Mouse (Mus musculus): ENCODE measurements around the gene Nme4.
"Not testable (repeated sequence)": the region's sequence is repeated elsewhere in the genome, so short reads cannot be mapped to it uniquely, and the experiment has no call there.

Nme4 gene

GRCm38 (mm10) chr17:26114461-26114860 lies 19.1 kb upstream of the Nme4 start:
- not testable (repeated sequence) for DNase-seq (ENCODE audit: low read depth, low spot score)

DNA sequence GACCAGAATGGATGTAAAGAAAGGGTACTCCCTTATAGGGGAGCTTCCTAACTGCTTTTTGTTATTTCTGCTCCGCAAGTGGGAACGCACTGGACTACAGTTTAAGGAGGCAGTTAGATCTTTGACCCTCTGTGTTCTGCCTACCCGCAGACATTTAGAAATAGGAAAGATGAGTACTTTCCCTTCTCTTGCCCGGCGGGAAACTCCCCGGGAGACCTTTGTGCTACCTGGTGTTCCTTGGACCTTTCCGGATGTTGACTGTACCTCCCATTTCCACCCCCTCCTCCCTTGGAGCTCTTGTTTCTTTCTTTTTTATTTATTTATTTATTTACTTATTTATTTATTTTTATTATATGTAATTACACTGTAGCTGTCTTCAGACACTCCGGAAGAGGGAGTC lies 18.7 kb upstream of the Nme4 start:
- DNase-seq (ENCODE audit: low read depth, low spot score), result no peak

DNA sequence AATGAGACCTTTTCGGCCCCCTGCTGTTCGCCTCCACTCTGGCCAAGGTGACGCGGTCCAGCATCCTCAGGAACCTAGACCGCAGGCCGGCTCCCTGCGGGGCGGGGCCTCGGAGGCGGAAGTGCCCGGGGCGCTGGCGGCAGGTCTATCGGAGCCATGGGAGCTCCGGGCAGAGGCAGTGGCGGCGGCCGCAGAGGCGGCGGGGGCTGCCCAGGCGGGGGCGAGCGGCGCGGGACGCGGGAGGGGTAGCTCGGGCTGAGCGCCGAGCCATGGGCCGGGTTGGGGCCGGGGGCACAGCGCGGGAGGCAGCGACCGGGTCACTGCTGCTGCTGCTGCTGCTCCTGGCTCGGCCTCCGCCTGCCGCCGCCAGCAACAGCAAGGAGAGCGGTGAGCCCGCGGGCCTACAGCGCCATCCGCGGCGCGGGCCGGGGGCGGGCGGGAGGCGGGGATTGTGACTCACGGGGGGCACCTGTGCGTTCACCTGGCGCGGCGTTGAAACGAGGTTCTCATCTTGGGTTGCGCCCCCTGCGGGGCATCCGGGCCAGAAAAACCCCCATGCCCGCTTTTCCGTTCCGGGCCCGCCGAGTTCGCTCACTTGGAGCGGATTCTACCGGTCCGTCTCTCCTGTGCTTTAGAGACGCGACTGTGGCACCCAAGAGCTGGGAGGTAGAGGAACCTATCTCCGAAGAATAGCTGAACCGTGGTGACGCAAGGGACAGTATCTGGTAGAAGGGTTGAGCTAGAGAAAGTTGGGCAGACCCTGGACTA lies 18.0 kb upstream of the Nme4 start, which contains the start of gene Tmem8:
Tmem8 (plus strand) TSS at position 119 of the 768 bp plus-strand sequence.
- peak; percentile 62 for DNase-seq (ENCODE audit: low read depth, low spot score)

DNA sequence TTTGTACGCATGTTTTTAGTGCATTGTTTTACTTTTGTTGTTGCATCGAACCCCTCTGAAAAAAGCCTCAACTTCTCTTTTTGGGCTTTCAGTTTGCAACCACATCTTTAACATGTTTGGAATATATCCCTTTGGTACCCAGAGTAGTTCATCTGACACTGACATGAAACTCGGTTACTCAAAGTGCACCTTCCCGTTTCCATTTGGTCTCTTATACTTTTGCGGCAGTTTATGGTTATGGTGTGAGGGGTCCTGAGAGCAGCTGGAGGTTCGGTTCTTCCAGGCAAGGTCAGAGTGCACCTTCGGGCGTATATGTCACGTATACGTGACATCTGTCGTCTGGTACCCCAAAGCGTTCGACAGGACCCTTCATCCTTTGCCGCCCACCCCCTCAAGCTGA lies 17.3 kb upstream of the Nme4 start:
- DNase-seq (ENCODE audit: low read depth, low spot score), result no peak

DNA sequence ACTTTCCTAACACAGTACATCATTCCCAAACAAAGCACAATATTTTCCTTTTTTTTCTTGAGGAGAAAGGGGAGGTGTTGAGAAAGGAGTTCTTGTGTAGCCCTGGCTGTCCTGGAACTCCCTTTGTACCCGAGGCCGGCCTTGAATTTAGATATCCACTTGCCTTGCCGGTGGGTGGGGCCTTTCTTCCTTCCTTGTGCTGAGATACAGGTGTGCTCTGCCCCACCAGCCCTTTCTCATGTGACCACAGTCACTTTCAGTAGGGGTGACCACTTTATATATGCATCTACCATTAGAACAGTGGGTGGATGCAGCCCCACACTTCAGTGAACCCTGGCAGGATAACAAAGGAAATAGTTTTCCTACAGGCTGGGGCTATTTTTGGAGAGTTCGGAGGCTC lies 16.3 kb upstream of the Nme4 start:
- no peak for DNase-seq (ENCODE audit: low read depth, low spot score)

DNA sequence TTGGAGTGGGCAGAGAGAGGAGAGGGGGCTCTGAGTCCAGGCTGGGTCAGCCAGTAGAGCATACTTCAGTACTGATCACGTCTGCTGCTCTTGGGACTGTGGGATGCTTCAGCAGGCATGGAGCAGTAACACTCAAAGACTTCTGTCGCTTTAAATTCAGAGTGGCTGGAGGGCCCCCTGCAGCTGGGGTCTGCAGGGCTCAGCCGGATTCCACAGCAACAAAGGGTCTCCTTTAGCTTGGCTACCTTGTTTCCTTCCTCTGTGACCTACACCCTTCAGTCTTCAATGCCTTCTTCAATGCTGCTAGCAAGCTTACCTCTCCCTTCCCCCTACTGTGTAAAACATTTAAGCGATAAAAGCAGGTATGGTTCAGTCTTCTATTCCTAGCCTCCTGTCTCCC lies 15.6 kb upstream of the Nme4 start:
- DNase-seq (ENCODE audit: low read depth, low spot score), result no peak

GRCm38 (mm10) chr17:26110156-26110555 lies 14.8 kb upstream of the Nme4 start:
- DNase-seq (ENCODE audit: low read depth, low spot score), result no peak

- DNase-seq (ENCODE audit: low read depth, low spot score), result no peak
Observed at GRCm38 (mm10) chr17:26105619-26106018, 10.2 kb upstream of the Nme4 start.

DNA sequence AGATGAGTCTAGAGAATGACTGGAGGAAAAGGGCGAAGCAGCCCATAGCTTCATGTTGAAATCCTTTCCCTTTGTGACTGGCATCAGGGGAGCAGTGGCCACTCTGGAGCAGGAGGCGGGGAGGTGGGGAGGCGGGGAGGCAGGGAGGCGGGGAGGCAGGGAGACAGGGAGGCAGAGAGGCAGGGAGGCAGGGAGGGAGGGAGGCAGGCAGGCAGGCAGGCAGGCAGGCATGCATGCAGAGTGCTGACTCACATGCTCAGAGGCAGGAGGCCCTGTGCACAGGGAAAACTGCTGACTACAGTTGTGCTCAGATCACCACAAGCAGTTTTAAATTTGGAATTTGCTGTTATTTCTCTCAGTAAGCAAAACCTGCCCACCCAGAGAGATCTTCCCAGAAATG lies 6.1 kb upstream of the Nme4 start:
- peak; percentile 86 for DNase-seq (ENCODE audit: low read depth, low spot score)

DNA sequence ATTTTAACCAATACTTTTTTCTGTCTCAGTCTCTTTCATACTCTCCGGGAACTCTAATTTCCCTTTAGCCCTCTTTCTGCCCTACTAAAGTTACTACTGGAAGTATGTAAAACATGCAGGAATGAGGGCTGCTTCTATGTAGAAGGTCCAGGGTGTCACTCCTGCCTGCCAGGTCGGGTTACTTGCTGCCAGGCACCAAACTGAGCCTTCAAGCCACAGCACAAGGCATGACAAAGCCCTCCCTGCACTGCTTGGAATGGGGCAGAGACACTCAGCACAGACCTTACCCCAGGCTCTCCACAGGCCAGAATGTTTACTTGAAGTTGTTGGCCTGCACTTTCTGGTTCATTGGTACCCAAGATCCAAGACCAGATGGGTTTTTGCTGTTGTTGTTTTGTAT lies 4.8 kb upstream of the Nme4 start:
- DNase-seq (ENCODE audit: low read depth, low spot score), result no peak

DNA sequence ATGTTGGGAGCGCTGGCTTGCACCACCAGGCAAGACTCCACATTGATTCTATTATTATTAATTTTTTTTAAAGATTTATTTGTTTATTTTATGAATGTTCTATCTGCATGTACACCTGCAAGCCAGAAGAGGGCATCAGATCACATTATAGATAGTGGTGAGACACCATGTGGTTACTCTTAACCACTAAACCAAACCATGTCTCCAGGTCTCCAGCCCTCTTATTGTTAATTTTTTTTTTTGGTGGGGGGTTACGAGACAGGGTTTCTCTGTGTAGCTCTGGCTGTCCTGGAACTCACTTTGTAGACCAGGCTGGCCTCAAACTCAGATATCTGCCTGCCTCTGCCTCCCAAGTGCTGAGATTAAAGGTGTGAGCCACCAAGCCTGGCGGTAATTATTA lies 3.9 kb upstream of the Nme4 start:
- peak; percentile 69 for DNase-seq (ENCODE audit: low read depth, low spot score)

GRCm38 (mm10) chr17:26098461-26098860 lies 3.1 kb upstream of the Nme4 start:
- no peak for DNase-seq (ENCODE audit: low read depth, low spot score)

GRCm38 (mm10) chr17:26094531-26095110 lies 781 bp downstream of the Nme4 start:
- DNase-seq (ENCODE audit: low read depth, low spot score), result no peak

DNA sequence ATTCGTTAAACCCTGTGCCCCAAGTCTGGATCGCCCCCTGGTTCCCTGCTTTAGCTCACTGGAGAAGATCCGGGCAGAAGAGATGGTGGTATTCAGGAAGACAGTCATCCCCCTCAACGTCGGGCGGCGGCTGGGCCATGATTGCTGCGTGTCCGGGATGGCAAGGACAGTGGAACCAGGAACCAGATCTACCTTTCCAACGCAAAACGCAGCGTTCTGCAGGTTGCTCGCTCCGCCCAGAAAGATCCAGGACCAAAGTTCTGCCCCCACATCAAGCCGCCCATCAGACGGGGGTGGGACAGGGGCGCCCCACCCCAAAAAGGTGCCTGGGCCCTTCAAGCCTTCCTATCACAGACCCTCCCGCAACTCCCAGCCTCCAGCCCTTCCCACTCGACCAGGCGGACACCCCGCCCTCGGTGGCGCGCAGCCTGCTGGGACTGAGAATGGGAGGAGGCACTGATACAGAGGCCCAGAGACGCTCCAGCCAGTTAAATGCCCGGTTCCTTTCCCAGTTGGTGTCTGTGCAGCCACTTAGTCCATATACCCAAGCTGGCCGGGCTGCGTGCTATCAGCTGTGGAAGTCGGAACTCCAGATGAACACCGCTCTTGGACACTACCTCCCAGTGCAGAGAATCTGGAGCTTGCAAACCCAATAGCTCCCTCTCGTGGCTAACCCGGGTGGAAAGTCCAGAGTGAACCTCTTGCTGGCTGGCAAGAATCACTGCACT lies 5.3 kb downstream of the Nme4 start, which contains the start of gene Decr2:
Decr2 (minus strand) TSS at position 433 of the 728 bp plus-strand sequence.
- DNase-seq (ENCODE audit: low read depth, low spot score), result peak; percentile 99

DNA sequence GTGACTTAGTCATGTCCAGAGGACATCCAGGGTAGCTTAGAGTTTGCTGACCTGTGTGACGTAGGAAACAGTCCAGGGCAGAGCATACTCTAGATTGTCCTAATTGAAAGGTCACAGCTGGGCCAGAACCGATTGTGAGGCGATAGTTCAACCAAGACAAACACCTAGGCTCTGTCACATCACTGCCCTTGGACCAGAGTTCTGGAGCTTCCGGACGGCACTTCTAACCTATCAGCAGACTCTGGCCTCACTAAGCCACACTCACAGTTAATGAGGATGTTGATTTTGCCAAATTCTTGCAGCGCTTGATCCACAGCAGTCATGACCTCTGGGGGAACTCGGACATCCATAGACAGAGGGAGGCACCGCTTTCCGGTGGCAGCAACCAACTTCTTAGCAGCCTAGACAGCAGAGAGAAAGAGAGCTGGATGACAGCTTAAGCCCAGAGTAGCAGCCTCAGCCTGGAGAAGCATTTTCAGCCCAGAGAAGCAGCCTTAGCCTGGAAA lies 8.3 kb downstream of the Nme4 start:
- no peak for DNase-seq (ENCODE audit: low read depth, low spot score)

GRCm38 (mm10) chr17:26080867-26081266 lies 14.5 kb downstream of the Nme4 start:
- DNase-seq (ENCODE audit: low read depth, low spot score), result no peak

DNA sequence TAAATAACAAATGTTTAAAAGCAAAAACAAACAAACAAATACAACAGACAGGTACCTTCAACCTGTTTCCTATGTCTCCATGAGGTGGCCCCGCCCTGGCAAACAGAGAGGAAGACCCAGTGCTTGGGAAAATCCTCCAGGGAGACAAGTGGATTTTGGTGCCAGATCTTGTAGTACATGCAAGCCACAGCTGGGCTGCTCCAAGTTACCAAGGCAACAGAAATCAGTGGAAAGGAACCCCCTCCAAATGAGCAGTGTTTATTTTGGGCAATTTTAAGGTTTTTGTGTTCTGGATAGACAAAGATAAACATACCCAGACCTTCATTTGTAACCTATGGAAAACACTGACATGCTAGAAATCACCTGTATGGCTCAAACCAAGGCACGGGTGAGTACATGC lies 16.6 kb downstream of the Nme4 start:
- DNase-seq (ENCODE audit: low read depth, low spot score), result no peak

- DNase-seq (ENCODE audit: low read depth, low spot score), result no peak
Observed at GRCm38 (mm10) chr17:26075246-26075645, 20.2 kb downstream of the Nme4 start.

DNA sequence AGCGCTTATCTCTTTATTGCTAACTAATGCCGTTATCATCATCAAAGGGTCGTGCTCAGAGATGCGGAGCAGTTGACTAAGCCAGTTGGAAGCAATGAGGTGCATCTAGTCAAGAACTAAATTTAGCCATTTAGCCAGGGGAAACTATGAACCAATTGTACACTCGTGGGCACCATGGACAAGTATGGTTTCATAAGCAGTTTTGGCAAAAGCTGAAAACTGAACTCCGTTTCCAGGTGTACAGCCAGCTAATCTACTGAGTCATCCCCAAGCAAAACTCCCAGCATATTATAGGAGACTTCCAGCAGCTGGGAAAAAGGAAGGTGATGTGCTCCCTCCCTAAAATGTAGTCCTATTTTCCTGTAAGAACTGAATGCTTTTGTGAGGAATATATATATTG lies 25.3 kb downstream of the Nme4 start:
- DNase-seq (ENCODE audit: low read depth, low spot score), result no peak

DNA sequence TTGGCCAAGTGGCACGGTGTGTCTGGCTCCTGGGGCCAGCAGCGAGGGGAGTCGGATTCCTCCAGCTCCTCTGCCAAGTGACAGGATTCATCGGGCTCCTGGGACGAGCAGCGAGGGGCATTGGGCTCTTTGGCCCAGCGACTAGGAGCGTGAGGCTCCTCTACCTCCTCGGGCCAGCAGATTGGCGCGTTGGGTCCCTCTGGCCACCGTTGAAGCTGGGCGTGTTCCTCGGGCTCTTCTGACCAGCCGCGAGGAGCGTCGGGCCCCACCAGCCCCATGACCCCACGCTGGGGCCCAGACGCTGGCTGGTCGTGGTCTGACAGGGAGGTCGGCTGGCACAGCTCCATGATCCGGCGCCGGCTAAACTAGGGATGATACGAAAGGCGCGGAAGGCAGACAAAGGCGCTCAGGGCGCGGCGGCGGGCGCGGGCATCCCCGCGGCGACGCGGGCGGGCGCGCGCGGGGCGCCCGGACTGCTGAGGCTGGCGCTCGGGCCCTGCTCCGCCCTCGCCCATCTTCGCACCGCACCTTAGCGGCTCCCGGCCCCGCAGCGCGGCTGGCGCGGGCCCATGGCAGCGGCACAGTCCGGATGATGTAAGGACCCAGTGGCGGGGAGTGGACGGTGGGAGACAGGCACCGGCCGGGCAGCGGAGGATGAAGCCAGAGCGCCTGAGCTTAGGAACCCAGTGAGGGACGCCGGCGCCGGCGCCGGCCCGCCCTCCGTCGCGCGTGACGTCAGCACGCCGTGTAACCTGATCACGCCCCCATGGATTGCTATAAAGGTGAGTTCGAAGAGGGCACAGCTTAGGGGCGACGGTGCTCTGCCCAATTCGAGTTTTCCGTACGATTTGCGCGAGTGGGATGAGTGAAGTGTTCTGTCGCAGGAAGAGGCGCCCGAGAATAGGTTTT lies 26.3 kb downstream of the Nme4 start, which contains the start of gene Rab11fip3:
Rab11fip3 (minus strand) TSS at position 725 of the 909 bp plus-strand sequence.
- peak; percentile 84 for DNase-seq (ENCODE audit: low read depth, low spot score)

Data from 3T3-L1 (cell line).